Mouse (Mus musculus) frontal cortex, postnatal 36 days (tissue): Measurements from ENCODE around the gene Minpp1.
"Not testable (repeated sequence)": the region's sequence is repeated elsewhere in the genome, so short reads cannot be mapped to it uniquely, and the experiment has no call there.

ENCODE experiments used
- DNase-seq, 2 experiments: peaks; one replicate each; pipeline ENCODE4 v3.0.0; 2022; ENCODE audit warnings: low spot score in 2 of 2

The Minpp1 gene

GRCm38 (mm10) chr19:32485681-32486105 lies at the start of gene Minpp1:
Minpp1 (plus strand) TSS chr19:32485769.
- DNase-seq = peak; percentile 85 to 86

DNA sequence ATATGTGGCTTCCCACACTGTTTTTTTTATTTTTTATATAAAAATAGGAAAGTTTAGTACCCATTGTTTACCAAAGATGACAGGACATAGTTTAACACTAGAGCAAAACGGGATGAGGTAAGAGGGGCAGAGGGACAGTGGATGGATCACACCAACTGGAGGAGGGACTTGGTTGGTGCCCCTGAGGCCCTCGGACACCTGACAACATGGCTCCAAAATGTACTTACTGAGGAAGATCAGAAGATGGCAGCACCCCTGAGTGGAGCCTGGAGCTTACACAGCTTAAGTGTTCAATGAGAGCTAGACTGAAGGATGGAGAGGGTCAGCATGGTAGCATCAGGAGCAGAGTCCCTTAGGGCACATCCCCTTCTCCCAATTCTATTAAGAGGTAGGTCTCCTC lies 46.2 kb upstream of the Minpp1 start:
- no peak for DNase-seq

DNA sequence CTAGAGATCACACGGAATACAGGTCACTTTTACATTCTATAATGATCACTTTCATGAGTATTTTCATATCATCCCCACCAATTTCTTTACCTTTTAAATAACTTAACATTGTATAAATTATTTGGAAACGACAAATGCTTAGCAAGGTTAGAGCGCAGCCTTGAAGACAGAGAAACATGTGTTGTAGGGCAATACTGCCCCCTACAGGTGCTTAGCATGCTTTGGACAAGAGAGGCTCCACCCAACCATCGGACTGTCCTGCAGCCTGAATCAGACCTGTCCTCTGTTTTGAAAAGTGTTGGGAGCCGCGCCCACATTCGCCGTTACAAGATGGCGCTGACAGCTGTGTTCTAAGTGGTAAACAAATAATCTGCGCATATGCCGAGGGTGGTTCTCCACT lies 44.0 kb upstream of the Minpp1 start:
- DNase-seq = no peak

- DNase-seq = no peak
Measured at GRCm38 (mm10) chr19:32448931-32449330, 36.6 kb upstream of the Minpp1 start.

- DNase-seq = peak in 1 of 2 experiments; percentile 35
Measured at GRCm38 (mm10) chr19:32452231-32452630, 33.3 kb upstream of the Minpp1 start.

DNA sequence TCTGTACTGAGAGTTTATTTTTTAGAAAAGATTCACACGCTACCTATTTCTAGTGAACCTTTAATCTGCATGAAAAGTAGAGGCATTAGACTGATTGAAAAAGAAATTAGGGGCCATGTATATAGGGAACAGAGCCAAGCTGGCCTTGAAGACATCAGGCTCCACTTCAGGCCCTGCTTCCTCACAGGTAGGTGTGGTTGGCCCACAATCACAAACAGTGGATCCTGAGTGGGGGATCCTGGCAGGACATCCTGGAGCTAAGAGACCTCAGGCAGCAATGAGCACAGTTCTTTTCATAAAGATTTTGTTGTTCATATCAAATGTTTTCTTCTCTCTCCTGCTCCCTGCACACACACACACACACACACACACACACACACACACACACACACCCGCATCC lies 28.8 kb upstream of the Minpp1 start:
- DNase-seq = no peak

GRCm38 (mm10) chr19:32457631-32458030 lies 27.9 kb upstream of the Minpp1 start:
- not testable (repeated sequence) for DNase-seq

DNA sequence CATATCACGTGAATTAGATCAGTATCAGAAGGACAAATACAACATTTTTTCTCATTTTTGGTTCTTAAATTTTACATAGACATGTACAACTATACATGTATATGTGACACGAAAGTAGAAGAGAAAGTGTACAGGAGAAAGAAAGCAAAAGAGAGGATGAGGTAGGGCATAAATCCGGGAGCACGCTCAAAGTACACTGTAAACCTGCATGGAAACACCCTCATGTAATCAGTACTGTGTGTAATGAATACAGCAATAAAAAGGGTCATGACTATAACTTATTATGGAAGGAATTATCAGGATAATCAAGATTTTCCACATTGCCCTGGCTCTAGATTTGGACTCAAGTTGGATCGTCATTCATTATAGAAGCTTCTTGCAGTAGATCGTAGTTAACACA lies 22.5 kb upstream of the Minpp1 start:
- no peak for DNase-seq

GRCm38 (mm10) chr19:32465228-32465627 lies 20.3 kb upstream of the Minpp1 start:
- DNase-seq = no peak

DNA sequence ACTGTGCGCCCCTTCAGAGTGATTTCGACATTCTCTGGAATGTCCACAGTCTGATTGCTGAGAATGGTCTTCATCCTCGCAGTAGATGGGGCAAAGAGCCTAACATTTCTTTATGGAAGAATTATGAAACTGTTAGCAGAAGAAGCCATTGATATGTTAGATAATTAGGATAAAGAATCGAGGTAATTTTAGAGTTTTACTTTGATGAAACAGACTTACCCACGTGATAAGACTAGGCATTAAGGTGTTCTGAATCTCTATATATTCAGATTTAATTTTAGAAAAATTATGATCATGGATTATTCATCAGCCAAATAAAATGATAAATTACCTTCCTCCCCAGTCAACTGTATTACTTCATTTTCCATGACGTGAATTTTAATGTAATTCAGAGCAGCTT lies 19.1 kb upstream of the Minpp1 start, which contains the start of gene Rpl9-ps6:
Gene Rpl9-ps6, minus strand, starts transcription at position 101 of the 400 bp plus-strand sequence.
- no peak for DNase-seq

DNA sequence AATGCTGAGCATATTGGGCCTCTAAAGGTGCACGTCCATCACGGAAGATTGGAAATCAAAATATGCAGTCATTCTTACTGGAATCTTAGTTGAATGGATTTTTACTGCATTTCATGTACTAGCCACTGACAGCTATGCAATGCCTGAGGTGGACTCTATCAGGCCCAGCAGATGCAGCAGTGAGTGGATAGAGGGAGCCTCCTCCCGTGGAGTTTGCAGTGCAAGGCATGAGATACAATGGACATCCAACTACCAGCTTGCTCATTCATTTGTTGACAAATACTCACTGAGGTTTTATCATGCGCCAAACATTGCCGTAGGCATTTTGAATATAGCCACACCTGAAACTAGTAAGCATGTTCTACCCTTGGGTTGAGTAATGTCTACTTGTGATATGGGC lies 18.2 kb upstream of the Minpp1 start:
- DNase-seq = no peak

DNA sequence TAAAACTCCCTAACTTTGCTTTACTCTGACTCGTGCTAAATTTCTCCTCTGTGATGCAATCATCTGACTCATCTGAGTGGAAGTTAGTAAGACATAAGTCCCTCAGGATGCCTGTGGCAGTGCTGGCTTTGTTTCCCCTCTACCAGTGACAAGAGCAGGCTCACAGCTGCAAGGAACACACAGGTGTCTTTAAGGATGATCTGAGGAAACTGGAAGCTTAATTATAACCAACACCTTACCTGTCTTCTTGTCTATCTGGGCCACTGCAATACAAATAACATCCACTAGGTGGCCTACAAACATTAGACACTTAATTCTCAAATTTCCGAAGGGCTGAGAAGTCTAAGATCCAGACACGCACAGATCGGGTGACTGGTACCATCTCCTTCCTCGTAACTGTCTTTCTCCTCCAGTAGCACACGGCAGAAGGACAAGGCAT lies 15.5 kb upstream of the Minpp1 start:
- peak in 1 of 2 experiments; percentile 59 for DNase-seq

DNA sequence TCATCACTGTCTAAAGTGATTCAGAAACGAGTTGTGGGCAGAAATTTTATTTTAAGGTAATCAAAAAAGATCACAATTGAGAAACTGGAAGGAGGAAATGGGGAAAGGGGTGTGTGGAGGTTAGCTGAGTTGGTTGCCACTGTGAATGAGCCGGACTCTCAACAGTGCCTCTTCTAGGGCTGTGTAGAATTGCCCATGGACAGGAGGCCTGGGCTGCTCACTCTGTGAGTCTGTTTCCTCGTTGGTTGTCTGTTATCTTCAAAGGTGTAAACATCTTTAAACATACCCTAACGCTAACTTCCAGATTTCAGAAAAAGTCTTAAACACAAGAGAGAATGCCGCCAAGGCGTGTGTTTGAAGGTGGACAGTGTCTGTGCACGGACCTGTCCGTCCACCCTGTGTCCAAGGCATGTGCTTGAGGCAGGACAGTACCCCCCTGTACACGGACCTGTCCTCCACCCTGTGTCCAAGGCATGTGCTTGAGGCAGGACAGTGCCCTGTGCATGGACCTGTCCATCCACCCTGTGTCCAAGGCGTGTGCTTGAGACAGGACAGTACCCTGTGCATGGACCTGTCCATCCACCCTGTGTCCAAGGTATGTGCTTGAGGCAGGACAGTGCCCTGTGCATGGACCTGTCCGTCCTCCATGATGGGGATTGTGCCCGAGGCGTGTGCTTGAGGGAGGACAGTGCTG lies 14.9 kb upstream of the Minpp1 start:
- no peak for DNase-seq

- no peak for DNase-seq
Measured at GRCm38 (mm10) chr19:32476016-32476711, 9.4 kb upstream of the Minpp1 start.

GRCm38 (mm10) chr19:32476712-32477052 lies 8.9 kb upstream of the Minpp1 start:
- DNase-seq = no peak

DNA sequence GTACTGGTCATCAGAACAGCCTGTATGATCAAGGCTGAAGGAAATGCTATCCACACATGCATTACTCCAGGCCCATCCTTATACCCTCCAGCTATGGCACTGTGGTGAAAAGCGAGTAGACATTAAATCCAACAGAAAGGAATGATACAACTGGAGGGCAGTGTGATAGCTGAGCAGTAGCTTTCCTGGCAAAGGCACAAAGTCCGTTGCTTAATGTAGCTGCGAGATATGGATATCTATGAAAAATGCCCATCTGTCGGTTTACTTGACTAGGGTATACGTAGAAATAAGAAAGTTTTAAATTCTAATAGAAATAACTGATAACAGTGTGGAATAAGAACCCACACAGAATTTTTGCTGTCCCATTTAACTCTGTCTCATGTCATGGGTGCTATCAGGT lies 5.3 kb upstream of the Minpp1 start:
- DNase-seq = no peak

- DNase-seq = no peak
Measured at GRCm38 (mm10) chr19:32480791-32481442, 4.7 kb upstream of the Minpp1 start.

DNA sequence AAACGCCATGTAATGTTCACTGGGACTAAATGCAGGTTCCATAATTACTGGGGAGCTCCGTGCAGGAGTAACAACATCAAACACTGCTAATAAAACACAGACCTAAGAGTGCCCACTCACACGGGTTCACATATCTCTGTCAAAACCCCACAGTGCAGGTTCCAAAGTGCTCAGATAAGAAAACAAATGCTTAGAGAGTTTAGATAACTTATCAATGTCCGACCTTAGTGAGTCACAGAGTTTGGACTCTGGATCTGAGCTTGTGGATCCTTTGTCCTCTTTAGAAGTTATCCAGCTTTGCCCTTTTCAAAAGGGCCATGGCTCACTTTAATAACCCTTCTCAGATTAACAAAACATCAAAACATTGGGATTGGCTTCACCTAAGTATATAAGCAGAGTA lies 4.1 kb upstream of the Minpp1 start:
- DNase-seq = no peak

DNA sequence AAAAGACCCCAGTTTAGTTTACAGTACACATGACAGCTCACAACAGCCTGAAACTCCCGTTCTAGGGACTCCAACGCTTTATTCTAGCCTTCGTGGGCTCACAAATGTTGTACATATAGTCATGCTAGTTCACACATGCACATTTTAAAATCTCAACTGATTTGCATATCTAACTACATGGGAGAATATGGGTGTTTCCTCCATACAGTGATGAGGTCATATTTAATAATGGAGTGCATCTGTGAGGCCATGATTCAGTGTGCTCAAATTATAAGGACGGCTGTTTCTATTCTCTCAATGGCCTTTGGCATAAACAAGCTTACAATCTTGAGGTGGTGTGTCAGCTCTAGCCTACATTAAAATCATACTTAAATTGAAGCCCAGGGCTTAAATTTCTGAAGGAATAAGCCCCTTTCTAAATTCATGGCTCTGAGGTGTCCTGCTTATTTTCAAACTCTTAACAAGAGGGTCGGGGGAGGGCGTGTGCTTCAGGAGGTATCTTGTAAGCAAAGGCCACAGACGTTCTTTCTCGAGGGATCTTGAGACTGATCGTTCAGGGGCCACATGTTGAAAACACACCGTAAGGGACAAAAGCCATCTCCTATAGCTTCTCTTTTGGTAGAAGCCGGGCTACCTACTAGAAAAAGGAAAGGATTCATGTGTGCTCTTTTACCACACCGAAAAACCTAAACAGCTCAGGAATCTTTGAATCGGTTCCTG lies 468 bp upstream of the Minpp1 start:
- no peak for DNase-seq

- DNase-seq = peak; percentile 63 to 72
Measured at GRCm38 (mm10) chr19:32486106-32486724, 646 bp downstream of the Minpp1 start.

- no peak for DNase-seq
Measured at GRCm38 (mm10) chr19:32487595-32488255, 2.2 kb downstream of the Minpp1 start.
